Mouse (Mus musculus): ENCODE measurements around the gene St6galnac3. TPM values are rescaled to one million over a fixed set of nuclear protein-coding genes. Genes with fewer than 3 reads are reported as not detected.

St6galnac3 gene
- total and polyA plus RNA-seq, 3 experiments = 2.2 to 5.2 (median 4.9) TPM

- no peak overlapping the region for H3K4me3 ChIP-seq
- no peaks in the 10 kb centered on the region for H3K79me2 ChIP-seq (replicated peaks; ENCODE audit: control insufficient read depth, insufficient read depth, low read length)
- no peak for DNase-seq
- TF ChIP-seq EP300 (IDR thresholded peaks at IDR 0.05; ENCODE audit: insufficient read depth, low read depth, low read length) (no peak), POLR2A (IDR thresholded peaks at IDR 0.05; ENCODE audit: insufficient read depth, low read depth, low read length) (no peak), CTCF (IDR thresholded peaks at IDR 0.05) (no peak)
- H3K27me3 ChIP-seq (ENCODE audit: control insufficient read depth, insufficient read depth, low read length) = no peaks in the 10 kb centered on the region
- H3K9ac ChIP-seq (ENCODE audit: low read depth, low read length) = no peak overlapping the region
- H3K36me3 ChIP-seq (ENCODE audit: control insufficient read depth, insufficient read depth, low read length) = no peaks in the 10 kb centered on the region
- H3K4me1 ChIP-seq (ENCODE audit: control insufficient read depth, insufficient read depth, low read length) = no peaks in the 10 kb centered on the region; the same call in 1 of the 2 replicates
- intact Hi-C loops (cut with DNase I) = no loop called here
- no peak overlapping the region for H3K27ac ChIP-seq
- WGBS = 41% methylated on average over 6 of the region's 6 CpGs
Measured at GRCm38 (mm10) chr3:153732035-153732434, 7.1 kb upstream of the St6galnac3 start.

GRCm38 (mm10) chr3:153728577-153728976 lies 3.6 kb upstream of the St6galnac3 start:
- no peak for TF ChIP-seq POLR2A (IDR thresholded peaks at IDR 0.05; ENCODE audit: insufficient read depth, low read depth, low read length)
- no peak overlapping the region for H3K9ac ChIP-seq (ENCODE audit: low read depth, low read length)
- DNase-seq = no peak
- no peak overlapping the region for H3K4me3 ChIP-seq
- H3K79me2 ChIP-seq (replicated peaks; ENCODE audit: control insufficient read depth, insufficient read depth, low read length) = no peaks in the 10 kb centered on the region
- H3K36me3 ChIP-seq (ENCODE audit: control insufficient read depth, insufficient read depth, low read length) = no peaks in the 10 kb centered on the region
- intact Hi-C loops (cut with DNase I) = no loop called here
- H3K4me1 ChIP-seq (ENCODE audit: control insufficient read depth, insufficient read depth, low read length) = no peaks in the 10 kb centered on the region; the same call in 1 of the 2 replicates
- no peak overlapping the region for H3K27ac ChIP-seq
- 0 out of 2 replicates have a peak, but pooled peaks cover 2% of the 10 kb centered on the region for H3K27me3 ChIP-seq (ENCODE audit: control insufficient read depth, insufficient read depth, low read length)

- Histone ChIP-seq H3K27ac (peak overlapping the region; percentile 78), H3K27me3 (ENCODE audit: control insufficient read depth, insufficient read depth, low read length) (0 out of 2 replicates have a peak, but pooled peaks cover 2% of the 10 kb centered on the region), H3K9ac (ENCODE audit: low read depth, low read length) (no peak overlapping the region), H3K4me1 (ENCODE audit: control insufficient read depth, insufficient read depth, low read length) (peaks cover 7% of the 10 kb centered on the region; the same call in 1 of the 2 replicates), H3K36me3 (ENCODE audit: control insufficient read depth, insufficient read depth, low read length) (no peaks in the 10 kb centered on the region), H3K79me2 (replicated peaks; ENCODE audit: control insufficient read depth, insufficient read depth, low read length) (no peaks in the 10 kb centered on the region), H3K4me3 (peak overlapping the region; percentile 70)
- intact Hi-C loops (cut with DNase I) = loop anchor here (5.0 kb wide), 2 partner anchors 36 to 66 kb away; no protein-coding TSS in a partner anchor
- no peak for TF ChIP-seq POLR2A (IDR thresholded peaks at IDR 0.05; ENCODE audit: insufficient read depth, low read depth, low read length)
- TF ChIP-seq CTCF (IDR thresholded peaks at IDR 0.05) = no peak
- no peak for TF ChIP-seq EP300 (IDR thresholded peaks at IDR 0.05; ENCODE audit: insufficient read depth, low read depth, low read length)
- DNase-seq = no peak
- WGBS = 57% methylated on average over 9 of the region's 9 CpGs
Measured at GRCm38 (mm10) chr3:153723467-153724079, 1.4 kb downstream of the St6galnac3 start.

GRCm38 (mm10) chr3:153721525-153721924 lies 3.4 kb downstream of the St6galnac3 start:
- Histone ChIP-seq H3K4me1 (ENCODE audit: control insufficient read depth, insufficient read depth, low read length) (peaks cover 8% of the 10 kb centered on the region), H3K79me2 (replicated peaks; ENCODE audit: control insufficient read depth, insufficient read depth, low read length) (no peaks in the 10 kb centered on the region), H3K27me3 (ENCODE audit: control insufficient read depth, insufficient read depth, low read length) (0 out of 2 replicates have a peak, but pooled peaks cover 2% of the 10 kb centered on the region), H3K27ac (no peak overlapping the region), H3K4me3 (no peak overlapping the region), H3K36me3 (ENCODE audit: control insufficient read depth, insufficient read depth, low read length) (no peaks in the 10 kb centered on the region), H3K9ac (ENCODE audit: low read depth, low read length) (no peak overlapping the region)
- DNase-seq = no peak
- TF ChIP-seq POLR2A (IDR thresholded peaks at IDR 0.05; ENCODE audit: insufficient read depth, low read depth, low read length) (no peak), CTCF (IDR thresholded peaks at IDR 0.05) (no peak), EP300 (IDR thresholded peaks at IDR 0.05; ENCODE audit: insufficient read depth, low read depth, low read length) (no peak)
- intact Hi-C loops (cut with DNase I) = loop anchor here (5.0 kb wide), 2 partner anchors 34 to 64 kb away; no protein-coding TSS in a partner anchor
- whole genome bisulfite sequencing = 71% methylated on average over 16 of the region's 16 CpGs

- Histone ChIP-seq H3K27me3 (ENCODE audit: control insufficient read depth, insufficient read depth, low read length) (no peaks in the 10 kb centered on the region), H3K27ac (no peak overlapping the region), H3K79me2 (replicated peaks; ENCODE audit: control insufficient read depth, insufficient read depth, low read length) (no peaks in the 10 kb centered on the region), H3K4me3 (no peak overlapping the region), H3K4me1 (ENCODE audit: control insufficient read depth, insufficient read depth, low read length) (peaks cover 8% of the 10 kb centered on the region), H3K9ac (ENCODE audit: low read depth, low read length) (no peak overlapping the region), H3K36me3 (ENCODE audit: control insufficient read depth, insufficient read depth, low read length) (no peaks in the 10 kb centered on the region)
- TF ChIP-seq CTCF (IDR thresholded peaks at IDR 0.05) = no peak
- TF ChIP-seq EP300 (IDR thresholded peaks at IDR 0.05; ENCODE audit: insufficient read depth, low read depth, low read length) = no peak
- TF ChIP-seq POLR2A (IDR thresholded peaks at IDR 0.05; ENCODE audit: insufficient read depth, low read depth, low read length) = no peak
- 52% methylated on average over 4 of the region's 4 CpGs for WGBS
- intact Hi-C loops (cut with DNase I) = loop anchor here (5.0 kb wide), 2 partner anchors 34 to 64 kb away; no protein-coding TSS in a partner anchor
- DNase-seq = no peak
Measured at GRCm38 (mm10) chr3:153720922-153721321, 4.1 kb downstream of the St6galnac3 start.

GRCm38 (mm10) chr3:153720296-153720695 lies 4.7 kb downstream of the St6galnac3 start:
- no peak overlapping the region for H3K4me3 ChIP-seq

More at GRCm38 (mm10) chr3:153720296-153720695, 4.7 kb downstream of the St6galnac3 start:
- Histone ChIP-seq H3K27me3 (ENCODE audit: control insufficient read depth, insufficient read depth, low read length) (no peaks in the 10 kb centered on the region), H3K27ac (no peak overlapping the region), H3K36me3 (ENCODE audit: control insufficient read depth, insufficient read depth, low read length) (no peaks in the 10 kb centered on the region), H3K4me1 (ENCODE audit: control insufficient read depth, insufficient read depth, low read length) (peaks cover 9% of the 10 kb centered on the region), H3K9ac (ENCODE audit: low read depth, low read length) (no peak overlapping the region), H3K79me2 (replicated peaks; ENCODE audit: control insufficient read depth, insufficient read depth, low read length) (no peaks in the 10 kb centered on the region)
- no peak for TF ChIP-seq POLR2A (IDR thresholded peaks at IDR 0.05; ENCODE audit: insufficient read depth, low read depth, low read length)
- TF ChIP-seq EP300 (IDR thresholded peaks at IDR 0.05; ENCODE audit: insufficient read depth, low read depth, low read length) = no peak
- no peak for TF ChIP-seq CTCF (IDR thresholded peaks at IDR 0.05)
- intact Hi-C loops (cut with DNase I) = loop anchor here (5.0 kb wide), 2 partner anchors 33 to 63 kb away; no protein-coding TSS in a partner anchor
- no peak for DNase-seq
- 30% methylated on average over 3 of the region's 3 CpGs for WGBS
